Mouse (Mus musculus): Measurements from ENCODE around the gene Pard3b.

DNA sequence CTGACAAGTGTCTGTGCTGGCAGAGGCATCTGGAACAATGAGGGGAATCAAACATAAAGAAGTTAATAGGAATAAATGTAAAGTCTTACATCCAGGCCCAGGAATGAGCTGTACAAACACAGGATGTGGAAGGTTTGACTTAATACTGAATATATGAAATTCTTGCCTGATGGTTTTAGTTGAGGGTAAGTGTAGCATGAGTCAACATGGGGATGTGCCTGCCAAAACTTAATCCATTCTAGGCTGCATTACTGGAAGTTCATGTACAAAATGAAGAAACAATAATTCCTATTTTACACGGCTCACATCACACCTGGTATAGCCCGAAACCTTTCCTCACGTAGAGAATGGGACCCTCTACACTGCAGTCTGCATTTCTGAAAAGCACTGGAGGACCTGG lies 805.8 kb downstream of the Pard3b start:
- TF ChIP-seq EP300 (optimal IDR thresholded peaks at IDR 0.05) (no peak), CTCF (IDR thresholded peaks at IDR 0.05; ENCODE audit: low read depth) (no peak)
